ENCODE assay signal across 9 mouse cellular contexts in the genomic region with DNA sequence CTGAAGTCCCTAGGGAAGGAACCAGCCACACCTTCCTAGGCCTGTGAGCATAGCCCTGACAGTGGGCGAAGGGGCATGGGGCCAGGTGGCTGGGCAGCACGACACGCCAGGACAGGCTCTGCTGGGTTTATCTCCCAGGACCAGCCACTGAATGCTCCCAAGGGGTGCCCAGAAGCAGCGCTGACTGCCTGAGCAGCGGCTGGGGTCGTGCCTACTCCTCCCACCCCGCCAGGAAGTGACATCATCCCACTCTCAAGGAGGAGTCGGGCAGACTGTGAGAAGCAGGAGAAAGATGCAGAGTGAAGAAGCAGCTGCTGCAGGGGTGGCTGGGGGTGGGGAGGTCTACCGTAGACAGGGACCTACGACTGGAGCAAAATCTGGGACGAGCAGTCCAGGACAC. TPM values are rescaled to one million over a fixed set of nuclear protein-coding genes. Genes with fewer than 3 reads are reported as not detected.
A peak's percentile ranks its signal among the peaks of the same experiment; 100 is the strongest.
DNase-seq lines count a peak whose midpoint lies in the region; ATAC-seq and TF ChIP-seq lines count a peak whose summit lies in the region.
"Had no signal": no experiment of that assay in that cellular context is flagged by ENCODE, and none has a peak within 500 bp of the region (broad histone marks: within the 10 kb centered on the region; RNA-seq: fewer than 3 reads in every experiment).

No protein-coding gene starts in this region.

- TF ChIP-seq RAD21 in CH12.LX (IDR thresholded peaks at IDR 0.05; ENCODE audit: low read depth, low read length): no peak

- no peaks in the 10 kb centered on the region for H3K9me3 ChIP-seq in CH12.LX (replicated peaks; ENCODE audit: low read length)
- no peaks in the 10 kb centered on the region for H3K9me3 ChIP-seq in forebrain, embryonic 15.5 days
- no peaks in the 10 kb centered on the region for H3K9me3 ChIP-seq in hindbrain, embryonic 10.5 days
- no peaks in the 10 kb centered on the region for H3K9me3 ChIP-seq in midbrain, embryonic 12.5 days

- H3K27ac ChIP-seq in CH12.LX (ENCODE audit: insufficient read depth, low read depth): no peak overlapping the region
- H3K27ac ChIP-seq in forebrain, embryonic 15.5 days (replicated peaks): peak overlapping the region; percentile 39; the same call in 1 of the 2 replicates
- peak overlapping the region; percentile 79 for H3K27ac ChIP-seq in hindbrain, embryonic 10.5 days
- no peak overlapping the region; the same call in 1 of the 2 replicates for H3K27ac ChIP-seq in midbrain, embryonic 12.5 days (replicated peaks)
- no peak overlapping the region for H3K27ac ChIP-seq in thymus, adult 2 months (ENCODE audit: control insufficient read depth, insufficient read depth, low read length)

- peaks cover 14% of the 10 kb centered on the region for H3K27me3 ChIP-seq in CH12.LX (replicated peaks)
- no peaks in the 10 kb centered on the region for H3K27me3 ChIP-seq in forebrain, embryonic 15.5 days
- peaks cover 66% of the 10 kb centered on the region for H3K27me3 ChIP-seq in hindbrain, embryonic 10.5 days (ENCODE audit: insufficient read depth, poor library complexity, severe bottlenecking)
- H3K27me3 ChIP-seq in midbrain, embryonic 12.5 days: peaks cover 20% of the 10 kb centered on the region
- no peaks in the 10 kb centered on the region for H3K27me3 ChIP-seq in thymus, adult 2 months (ENCODE audit: control insufficient read depth, insufficient read depth, low read length)

- no peaks in the 10 kb centered on the region for H3K79me2 ChIP-seq in CH12.LX (replicated peaks; ENCODE audit: control insufficient read depth, extremely low read depth, insufficient read depth, poor library complexity, severe bottlenecking)

- intact Hi-C loops in gastrocnemius, postnatal 14 days (cut with DNase I; ENCODE audit: low total_unique reads): no loop called here
- intact Hi-C loops in gastrocnemius, postnatal 36 days (cut with DNase I): no loop called here

- dilution Hi-C loops in CH12.LX (cut with MboI; ENCODE audit: extremely low pct_ligation_motif_present, extremely low pct_unique_long_range_greater_than_20kb, low sequenced_read_pairs): no loop called here

- peak; percentile 52 for ATAC-seq in forebrain, embryonic 15.5 days (replicated peaks)
- peak; percentile 59 for ATAC-seq in midbrain, embryonic 12.5 days (ENCODE audit: low FRiP score, low read depth)

- 42% methylated on average over 11 of the region's 11 CpGs for WGBS in forebrain, embryonic 15.5 days
- WGBS in hindbrain, embryonic 10.5 days: 39% methylated on average over 11 of the region's 11 CpGs
- WGBS in midbrain, embryonic 12.5 days: 37% methylated on average over 11 of the region's 11 CpGs
- 21% methylated on average over 11 of the region's 11 CpGs for WGBS in thymus, adult 2 months

- TF ChIP-seq EP300 in CH12.LX (IDR thresholded peaks at IDR 0.05; ENCODE audit: low read length): no peak

- peak overlapping the region in 1 of 3 experiments; percentile 1 for H3K4me3 ChIP-seq in CH12.LX (replicated peaks in 1 of 3; ENCODE audit: low read depth in 2 of 3, low read length in 2 of 3, poor library complexity in 1 of 3)
- H3K4me3 ChIP-seq in forebrain, embryonic 15.5 days: no peak overlapping the region
- H3K4me3 ChIP-seq in hindbrain, embryonic 10.5 days: peak overlapping the region; percentile 18; the same call in 1 of the 2 replicates
- H3K4me3 ChIP-seq in midbrain, embryonic 12.5 days: no peak overlapping the region
- H3K4me3 ChIP-seq in thymus, adult 2 months (ENCODE audit: control insufficient read depth, insufficient read depth, low read length): no peak overlapping the region

- H3K36me3 ChIP-seq in CH12.LX (replicated peaks in 1 of 2; ENCODE audit: control insufficient read depth in 1 of 2, insufficient read depth in 1 of 2, low read length in 1 of 2): no peaks in the 10 kb centered on the region
- no peaks in the 10 kb centered on the region for H3K36me3 ChIP-seq in forebrain, embryonic 15.5 days
- H3K36me3 ChIP-seq in hindbrain, embryonic 10.5 days: no peaks in the 10 kb centered on the region
- no peaks in the 10 kb centered on the region for H3K36me3 ChIP-seq in midbrain, embryonic 12.5 days
- no peaks in the 10 kb centered on the region for H3K36me3 ChIP-seq in thymus, adult 2 months (ENCODE audit: control insufficient read depth, insufficient read depth, low read length)

- peaks cover 32 to 51% of the 10 kb centered on the region in 2 experiments for H3K4me1 ChIP-seq in CH12.LX (ENCODE audit: control insufficient read depth in 1 of 2, insufficient read depth in 2 of 2)
- H3K4me1 ChIP-seq in forebrain, embryonic 15.5 days: peaks cover 36% of the 10 kb centered on the region
- peaks cover 44% of the 10 kb centered on the region for H3K4me1 ChIP-seq in hindbrain, embryonic 10.5 days (replicated peaks)
- H3K4me1 ChIP-seq in midbrain, embryonic 12.5 days: peaks cover 35% of the 10 kb centered on the region
- peaks cover 7% of the 10 kb centered on the region; the same call in 1 of the 2 replicates for H3K4me1 ChIP-seq in thymus, adult 2 months (replicated peaks; ENCODE audit: control insufficient read depth, insufficient read depth, low read length)

- TF ChIP-seq CTCF in CH12.LX (conservative IDR thresholded peaks at IDR 0.05 in 1 of 2, IDR thresholded peaks at IDR 0.05 in 1 of 2; ENCODE audit: low read depth in 2 of 2, low read length in 2 of 2): no peak
- TF ChIP-seq CTCF in thymus, adult 2 months (IDR thresholded peaks at IDR 0.05; ENCODE audit: borderline replicate concordance, control insufficient read depth, extremely low read depth, insufficient read depth, low read length, poor library complexity): no peak

- in situ Hi-C loops in CH12.LX (cut with MboI; ENCODE audit: low pct_ligation_motif_present, low pct_unique_long_range_greater_than_20kb, low sequenced_read_pairs): no loop called here

- H3K9ac ChIP-seq in CH12.LX (ENCODE audit: insufficient read depth, low read depth): no peak overlapping the region
- H3K9ac ChIP-seq in forebrain, embryonic 15.5 days (replicated peaks): 0 out of 2 replicates have a peak overlapping the region, but pooled peaks have one; percentile 7
- H3K9ac ChIP-seq in midbrain, embryonic 12.5 days (replicated peaks): no peak overlapping the region

- TF ChIP-seq POLR2A in CH12.LX (IDR thresholded peaks at IDR 0.05; ENCODE audit: low read depth, low read length): peak; percentile 47; the same call in 1 of the 2 replicates
- no peak for TF ChIP-seq POLR2A in thymus, adult 2 months (IDR thresholded peaks at IDR 0.05; ENCODE audit: control insufficient read depth, extremely low read depth, insufficient read depth, low read length, poor library complexity)

- peak; percentile 73 for DNase-seq in gastrocnemius, postnatal 14 days
- DNase-seq in gastrocnemius, postnatal 36 days: no peak
- peak; percentile 49 for DNase-seq in CH12.LX (ENCODE audit: extremely low read depth)
- DNase-seq in hindbrain, embryonic 10.5 days (ENCODE audit: low spot score): peak; percentile 42
- DNase-seq in thymus, adult 2 months: peak; percentile 56
- DNase-seq in spleen, adult 12 weeks (ENCODE audit: low spot score): no peak

- peak overlapping the region; percentile 9; the same call in 1 of the 2 replicates for H3K4me2 ChIP-seq in CH12.LX (ENCODE audit: insufficient read depth, low read depth, poor library complexity, severe bottlenecking)
- H3K4me2 ChIP-seq in forebrain, embryonic 15.5 days (replicated peaks): peak overlapping the region; percentile 31; the same call in 1 of the 2 replicates
- peak overlapping the region; percentile 34 for H3K4me2 ChIP-seq in midbrain, embryonic 12.5 days (replicated peaks)

TF ChIP-seq in CH12.LX, 34 proteins besides CTCF, POLR2A, EP300 and RAD21:
- TF ChIP-seq TBP (conservative IDR thresholded peaks at IDR 0.05; ENCODE audit: low read depth, low read length) (no peak), TCF12 (IDR thresholded peaks at IDR 0.05; ENCODE audit: low read depth, low read length) (0 out of 2 replicates have a peak, but pooled peaks have one; percentile 23)

RNA-seq across cellular contexts. Expression of gene Dagla, which starts 31.9 kb away (rescaled TPM):
- 1 to 10 TPM; 6.3 to 7.3 TPM for total RNA-seq in gastrocnemius, postnatal 14 days (2021)
- 1 to 10 TPM; 6.9 to 8.9 TPM for total RNA-seq in gastrocnemius, postnatal 36 days (2021)
- total RNA-seq in CH12.LX (2012; rRNA removed) (0.21 and 0.55 TPM in 2 replicates), CH12.LX (2014; rRNA removed) (not detected in 2 replicates)
- polyA plus RNA-seq in CH12.LX (2012; ENCODE audit: insufficient read length, low read depth): 0.12 and 0.21 TPM in 2 replicates
- polyA plus RNA-seq in forebrain, embryonic 15.5 days (2015; fragmentation: Nextera tagmentation; extraction: Ambion mirVana): 6.7 and 6.8 TPM in 2 replicates
- polyA plus RNA-seq in hindbrain, embryonic 10.5 days (2016; fragmentation: Nextera tagmentation; extraction: Ambion mirVana): 2.1 and 3.4 TPM in 2 replicates
- polyA plus RNA-seq in midbrain, embryonic 12.5 days (2016; fragmentation: Nextera tagmentation; extraction: Ambion mirVana): 4.2 and 4.4 TPM in 2 replicates
- 3.0 and 3.2 TPM in 2 replicates for polyA plus RNA-seq in thymus, adult 2 months (2012; rRNA removed)
- total RNA-seq: hematopoietic stem cell, adult 5-6 weeks had no signal

RNA-seq across cellular contexts. Expression of gene Myrf, which starts 32.2 kb away (rescaled TPM):
- total RNA-seq in gastrocnemius, postnatal 14 days (2021): under 1 TPM in 1 of 2 experiments, not detected in 1; 0.08 TPM
- total RNA-seq in gastrocnemius, postnatal 36 days (2021): under 1 TPM in 1 of 2 experiments, not detected in 1; 0.08 TPM
- total RNA-seq in CH12.LX (2012; rRNA removed): 0.04 and 0.13 TPM in 2 replicates
- not detected in 2 replicates for total RNA-seq in CH12.LX (2014; rRNA removed)
- 0.10 and 0.11 TPM in 2 replicates for polyA plus RNA-seq in CH12.LX (2012; ENCODE audit: insufficient read length, low read depth)
- 0.18 and 0.26 TPM in 2 replicates for polyA plus RNA-seq in forebrain, embryonic 15.5 days (2015; fragmentation: Nextera tagmentation; extraction: Ambion mirVana)
- 2.1 and 2.7 TPM in 2 replicates for polyA plus RNA-seq in hindbrain, embryonic 10.5 days (2016; fragmentation: Nextera tagmentation; extraction: Ambion mirVana)
- polyA plus RNA-seq in midbrain, embryonic 12.5 days (2016; fragmentation: Nextera tagmentation; extraction: Ambion mirVana): 1.1 and 1.5 TPM in 2 replicates
- polyA plus RNA-seq in thymus, adult 2 months (2012; rRNA removed): 2.7 and 4.9 TPM in 2 replicates
- total RNA-seq: hematopoietic stem cell, adult 5-6 weeks had no signal

Comparison
In these comparisons a context has a peak if more than half of its experiments do, and no peak if none do; other contexts are left out.
1. DNase-seq: peak in gastrocnemius, postnatal 14 days (single experiment), CH12.LX (single experiment), hindbrain, embryonic 10.5 days (single experiment) and thymus, adult 2 months (single experiment); none in gastrocnemius, postnatal 36 days (0 of 2) and spleen, adult 12 weeks (single experiment).
2. H3K27ac ChIP-seq: peak in forebrain, embryonic 15.5 days (single experiment) and hindbrain, embryonic 10.5 days (single experiment); none in CH12.LX (single experiment), midbrain, embryonic 12.5 days (single experiment) and thymus, adult 2 months (single experiment).
3. Peak in every context shown above with its lines, with median percentiles within 50 percentile points of each other: H3K4me2 ChIP-seq.